ENCODE assay signal across 24 mouse cellular contexts in the genomic region with DNA sequence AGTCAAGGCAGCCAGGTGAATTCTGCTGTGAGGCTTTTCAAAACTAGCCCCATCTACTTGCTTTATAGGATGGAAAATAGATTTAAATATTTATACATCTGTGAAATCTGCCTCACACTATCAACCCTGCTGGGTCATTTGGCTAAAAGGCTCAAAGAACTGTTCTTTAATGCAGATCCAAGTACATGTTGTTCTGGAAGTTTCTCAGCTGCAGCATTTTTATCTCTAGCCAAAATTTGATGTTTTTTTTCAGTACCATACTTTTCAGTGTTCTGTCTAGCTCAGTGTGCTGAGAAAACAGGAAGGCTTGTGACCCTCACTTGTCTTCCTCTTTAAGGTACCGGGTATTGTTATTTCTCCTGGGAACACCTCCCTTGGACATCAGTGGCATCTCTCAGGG.
DNase-seq lines count a peak whose midpoint lies in the region; ATAC-seq and TF ChIP-seq lines count a peak whose summit lies in the region.
"Had no signal": no experiment of that assay in that cellular context is flagged by ENCODE, and none has a peak within 500 bp of the region (broad histone marks: within the 10 kb centered on the region; RNA-seq: fewer than 3 reads in every experiment).

No protein-coding gene starts in this region.

- H3K4me2 ChIP-seq in lung, embryonic 14.5 days: no peak overlapping the region
- H3K4me2 ChIP-seq in lung, embryonic 16.5 days (ENCODE audit: low read depth, low read length): no peak overlapping the region
- H3K4me2 ChIP-seq: embryonic facial prominence, embryonic 12.5 days; forebrain, embryonic 13.5 days; forebrain, embryonic 15.5 days had no signal

- no peak for TF ChIP-seq CTCF in lung, embryonic 14.5 days (IDR thresholded peaks at IDR 0.05; ENCODE audit: low read depth)
- TF ChIP-seq CTCF in lung, adult 2 months (IDR thresholded peaks at IDR 0.05; ENCODE audit: insufficient read depth, low read length): no peak

- ATAC-seq in lung, embryonic 14.5 days (ENCODE audit: insufficient read depth): no peak
- peak; percentile 84 for ATAC-seq in lung, embryonic 16.5 days (ENCODE audit: low read depth)
- ATAC-seq: activated CD4-positive, CD25-positive, alpha-beta regulatory T cell, adult 4 months; CD4-positive, CD25-positive, alpha-beta regulatory T cell, adult 4 months; forebrain, embryonic 13.5 days; forebrain, embryonic 15.5 days; Patski had no signal

- H3K9me3 ChIP-seq in lung, embryonic 14.5 days (ENCODE audit: low read depth, low read length): no peaks in the 10 kb centered on the region
- no peaks in the 10 kb centered on the region for H3K9me3 ChIP-seq in lung, embryonic 16.5 days (ENCODE audit: control insufficient read depth, low read length)
- H3K9me3 ChIP-seq: embryonic facial prominence, embryonic 10.5 days; embryonic facial prominence, embryonic 12.5 days; forebrain, embryonic 13.5 days; forebrain, embryonic 15.5 days; G1E had no signal

- no peak overlapping the region for H3K9ac ChIP-seq in lung, embryonic 14.5 days
- H3K9ac ChIP-seq in lung, embryonic 16.5 days (ENCODE audit: low read length): no peak overlapping the region
- H3K9ac ChIP-seq: embryonic facial prominence, embryonic 12.5 days; forebrain, embryonic 13.5 days; forebrain, embryonic 15.5 days had no signal

- peak; percentile 9 for DNase-seq in lung, embryonic 14.5 days
- no peak for DNase-seq in lung, postnatal 14 days
- DNase-seq in lung, adult 2 months: no peak
- DNase-seq in lung, postnatal 10 days: peak; percentile 12
- DNase-seq in lung, postnatal 36 days: no peak
- DNase-seq: adrenal gland, adult 8-10 months; adrenal gland, postnatal 14 days; adrenal gland, postnatal 36 days; B cell, adult 2 months; cerebellum, adult 11-12 months; cerebellum, adult 2 months; cerebellum, adult 9-10 months; cerebellum, postnatal 10 days; cerebellum, postnatal 25 days had no signal

- no peak overlapping the region for H3K4me3 ChIP-seq in lung, embryonic 14.5 days (ENCODE audit: low read depth, low read length)
- H3K4me3 ChIP-seq in lung, embryonic 16.5 days (ENCODE audit: low read length): no peak overlapping the region
- H3K4me3 ChIP-seq in lung, adult 2 months (replicated peaks; ENCODE audit: extremely low read depth, low read depth, low read length): no peak overlapping the region
- H3K4me3 ChIP-seq: embryonic facial prominence, embryonic 10.5 days; embryonic facial prominence, embryonic 12.5 days; forebrain, embryonic 13.5 days; forebrain, embryonic 15.5 days had no signal

- H3K4me1 ChIP-seq in lung, embryonic 14.5 days (ENCODE audit: insufficient read depth): no peaks in the 10 kb centered on the region
- peaks cover 2% of the 10 kb centered on the region; the same call in 1 of the 2 replicates for H3K4me1 ChIP-seq in lung, embryonic 16.5 days (replicated peaks; ENCODE audit: control insufficient read depth, insufficient read depth, low read length)
- H3K4me1 ChIP-seq in lung, adult 2 months (ENCODE audit: control insufficient read depth, insufficient read depth, low read length): no peaks in the 10 kb centered on the region
- H3K4me1 ChIP-seq: embryonic facial prominence, embryonic 10.5 days; embryonic facial prominence, embryonic 12.5 days; forebrain, embryonic 13.5 days; forebrain, embryonic 15.5 days had no signal

- TF ChIP-seq POLR2A in lung, adult 2 months (IDR thresholded peaks at IDR 0.05; ENCODE audit: borderline replicate concordance, extremely low read depth, low read depth, low read length): no peak

- 53% methylated on average over 1 of the region's 1 CpGs for WGBS in lung, embryonic 14.5 days
- WGBS in lung, embryonic 16.5 days: 70% methylated on average over 1 of the region's 1 CpGs
- 42% methylated on average over 1 of the region's 1 CpGs for WGBS in lung, adult 2 months

- H3K27me3 ChIP-seq in lung, embryonic 14.5 days (ENCODE audit: insufficient read depth, low read length): no peaks in the 10 kb centered on the region
- no peaks in the 10 kb centered on the region for H3K27me3 ChIP-seq in lung, embryonic 16.5 days (ENCODE audit: control insufficient read depth, insufficient read depth, low read depth, low read length)
- H3K27me3 ChIP-seq: CH12.LX; embryonic facial prominence, embryonic 12.5 days; forebrain, embryonic 13.5 days; forebrain, embryonic 15.5 days had no signal

- H3K27ac ChIP-seq in lung, embryonic 14.5 days (ENCODE audit: low read depth): no peak overlapping the region
- peak overlapping the region; percentile 43 for H3K27ac ChIP-seq in lung, embryonic 16.5 days (ENCODE audit: low read length)
- H3K27ac ChIP-seq: embryonic facial prominence, embryonic 10.5 days; embryonic facial prominence, embryonic 12.5 days; forebrain, embryonic 13.5 days; forebrain, embryonic 15.5 days had no signal

- no peaks in the 10 kb centered on the region for H3K36me3 ChIP-seq in lung, embryonic 14.5 days (ENCODE audit: insufficient read depth)
- no peaks in the 10 kb centered on the region for H3K36me3 ChIP-seq in lung, embryonic 16.5 days (ENCODE audit: control insufficient read depth, insufficient read depth, low read length)
- H3K36me3 ChIP-seq: embryonic facial prominence, embryonic 10.5 days; embryonic facial prominence, embryonic 12.5 days; forebrain, embryonic 15.5 days; G1E had no signal

Comparison
In these comparisons a context has a peak if more than half of its experiments do, and no peak if none do; other contexts are left out.
1. DNase-seq: peak in lung, embryonic 14.5 days (single experiment) and lung, postnatal 10 days (single experiment); none in lung, postnatal 14 days (single experiment), lung, adult 2 months (single experiment) and lung, postnatal 36 days (single experiment).